Mouse (Mus musculus) spleen, adult 2 months (tissue): ENCODE data around the gene Jak1. TPM values are rescaled to one million over a fixed set of nuclear protein-coding genes. Genes with fewer than 3 reads are reported as not detected.
"Not testable (repeated sequence)": the region's sequence is repeated elsewhere in the genome, so short reads cannot be mapped to it uniquely, and the experiment has no call there.

Experiments used
- DNase-seq, 2 experiments: peaks; one replicate each; pipeline versions ENCODE4 v3.0.0 to v3.0.0-alpha.2; 2012 to 2021; ENCODE audit warnings: low spot score in 2 of 2, low read depth in 1 of 2
- H3K27ac ChIP-seq: fragments of 200-500 bp; 2 replicates; pipeline ENCODE4 v1.5.1; 2012; ENCODE audit warnings: low read length, inconsistent platforms; ENCODE audit not compliant: insufficient read depth
- H3K27me3 ChIP-seq: fragments of 200-500 bp; 2 replicates; pipeline ENCODE4 v1.6.1; 2012; ENCODE audit warnings: mild to moderate bottlenecking, moderate library complexity, low read length, inconsistent platforms; ENCODE audit not compliant: control insufficient read depth, insufficient read depth
- H3K36me3 ChIP-seq: fragments of 200-500 bp; 2 replicates; pipeline ENCODE4 v1.6.1; 2012; ENCODE audit warnings: mild to moderate bottlenecking, low read length, inconsistent platforms; ENCODE audit not compliant: control insufficient read depth, insufficient read depth
- H3K4me1 ChIP-seq: fragments of 200-500 bp; 2 replicates; pipeline ENCODE4 v1.6.1; 2011; ENCODE audit warnings: inconsistent platforms; ENCODE audit not compliant: control insufficient read depth, insufficient read depth, insufficient read length
- H3K4me3 ChIP-seq: fragments of 200-500 bp; 2 replicates; pipeline ENCODE4 v1.5.1; 2011; ENCODE audit warnings: mild to moderate bottlenecking, inconsistent platforms; ENCODE audit not compliant: insufficient read depth, insufficient read length; ENCODE audit errors: extremely low read depth
- CTCF ChIP-seq: fragments of 200-500 bp; IDR thresholded peaks from 2 replicates; pipeline ENCODE4 v1.5.1; 2011; ENCODE audit warnings: mild to moderate bottlenecking, inconsistent platforms; ENCODE audit not compliant: insufficient read depth, insufficient read length, insufficient replicate concordance; ENCODE audit errors: extremely low read depth
- POLR2A ChIP-seq: fragments of 200-500 bp; IDR thresholded peaks from 2 replicates; pipeline ENCODE4 v1.6.1; 2011; ENCODE audit warnings: low read depth, low read length, inconsistent platforms
- WGBS: fragments of 180-500 bp; shearing (Covaris S2); methylation state at CpG from one replicate; pipeline ENCODE4 v1.1.7; 2018; 5-methylcytosine and 5-hydroxymethylcytosine counted together
- polyA plus RNA-seq: library from polyadenylated mRNA; depleted of rRNA; stranded (reverse); fragments of >200 nt; gene quantifications from 2 replicates; pipeline ENCODE4 v1.2.3, GENCODE M21; 2012

The Jak1 gene
- polyA plus RNA-seq, 1 experiment: 63.9 TPM

DNA sequence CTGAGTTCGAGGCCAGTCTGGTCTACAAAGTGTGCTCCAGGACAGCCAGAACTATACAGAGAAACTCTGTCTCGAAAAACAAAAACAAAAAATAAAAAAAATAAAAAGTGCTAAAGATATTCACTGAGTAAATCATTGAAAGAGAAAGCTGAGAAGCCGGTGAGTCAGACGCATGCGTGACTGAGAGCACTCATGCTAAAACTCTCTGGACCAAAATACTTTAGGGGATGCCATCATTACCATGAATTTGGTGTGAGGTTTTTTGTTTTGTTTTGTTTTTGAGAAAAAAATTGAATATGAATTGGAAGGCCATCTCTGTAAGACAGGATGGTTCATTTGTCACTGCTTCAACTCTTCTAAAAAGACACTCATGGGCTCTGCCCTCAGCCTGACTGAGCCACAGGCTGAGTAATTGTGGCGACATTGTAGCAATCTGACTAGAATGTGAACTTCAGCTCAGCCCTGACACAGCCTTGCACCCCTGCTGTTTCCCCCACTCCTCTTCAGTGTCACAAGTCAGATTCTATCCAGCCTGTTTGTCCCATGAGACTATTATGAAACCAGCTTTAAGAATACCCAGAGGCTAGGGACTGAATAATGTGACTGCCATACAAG, 11.5 kb upstream of the Jak1 start:
- WGBS: 75% methylated on average over 6 of the region's 6 CpGs
- H3K36me3 ChIP-seq: no peaks in the 10 kb centered on the region
- H3K4me1 ChIP-seq: no peaks in the 10 kb centered on the region
- TF ChIP-seq POLR2A: no peak
- no peak for TF ChIP-seq CTCF
- no peaks in the 10 kb centered on the region for H3K27me3 ChIP-seq
- no peak overlapping the region for H3K4me3 ChIP-seq
- H3K27ac ChIP-seq: no peak overlapping the region
- DNase-seq: no peak

DNA sequence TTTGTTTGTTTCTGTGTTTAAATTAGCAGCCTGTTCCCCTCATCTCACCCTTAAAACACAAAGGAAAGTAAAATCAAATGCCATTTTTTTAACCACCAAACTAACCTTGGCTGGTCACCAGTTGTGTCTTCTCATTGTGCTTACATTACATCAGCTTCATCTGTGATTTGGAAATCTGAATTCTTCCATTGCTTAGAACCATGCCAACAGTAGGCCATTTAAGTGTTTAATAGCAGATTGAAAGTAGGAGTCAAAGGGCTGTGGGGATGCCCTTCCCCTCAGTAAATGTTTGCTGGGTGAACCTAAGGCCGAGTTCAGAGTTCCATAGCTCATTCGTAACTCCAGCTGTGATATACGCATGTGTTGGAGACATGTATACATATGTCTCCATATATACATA, 10.8 kb upstream of the Jak1 start:
- WGBS: 95% methylated on average over 3 of the region's 3 CpGs
- no peak for TF ChIP-seq POLR2A
- no peak for TF ChIP-seq CTCF
- no peaks in the 10 kb centered on the region for H3K4me1 ChIP-seq

GRCm38 (mm10) chr4:101270734-101271133, 5.7 kb upstream of the Jak1 start:
- Histone ChIP-seq H3K27ac (no peak overlapping the region), H3K4me1 (no peaks in the 10 kb centered on the region), H3K36me3 (no peaks in the 10 kb centered on the region), H3K4me3 (no peak overlapping the region), H3K27me3 (no peaks in the 10 kb centered on the region)
- WGBS: 90% methylated on average over 3 of the region's 3 CpGs
- TF ChIP-seq CTCF (no peak), POLR2A (no peak)
- DNase-seq: no peak

More for the DNA sequence above, 10.8 kb upstream of the Jak1 start:
- no peak overlapping the region for H3K27ac ChIP-seq
- no peak overlapping the region for H3K4me3 ChIP-seq
- H3K36me3 ChIP-seq: no peaks in the 10 kb centered on the region
- H3K27me3 ChIP-seq: no peaks in the 10 kb centered on the region
- no peak for DNase-seq

- not testable (repeated sequence) for H3K4me3 ChIP-seq, H3K36me3 ChIP-seq, H3K27me3 ChIP-seq, DNase-seq, H3K27ac ChIP-seq, H3K4me1 ChIP-seq
- 92% methylated on average over 1 of the region's 1 CpGs for WGBS
Measured at GRCm38 (mm10) chr4:101268506-101268905, 3.4 kb upstream of the Jak1 start.

- DNase-seq: no peak
Measured at GRCm38 (mm10) chr4:101265523-101265922, 441 bp upstream of the Jak1 start.

DNA sequence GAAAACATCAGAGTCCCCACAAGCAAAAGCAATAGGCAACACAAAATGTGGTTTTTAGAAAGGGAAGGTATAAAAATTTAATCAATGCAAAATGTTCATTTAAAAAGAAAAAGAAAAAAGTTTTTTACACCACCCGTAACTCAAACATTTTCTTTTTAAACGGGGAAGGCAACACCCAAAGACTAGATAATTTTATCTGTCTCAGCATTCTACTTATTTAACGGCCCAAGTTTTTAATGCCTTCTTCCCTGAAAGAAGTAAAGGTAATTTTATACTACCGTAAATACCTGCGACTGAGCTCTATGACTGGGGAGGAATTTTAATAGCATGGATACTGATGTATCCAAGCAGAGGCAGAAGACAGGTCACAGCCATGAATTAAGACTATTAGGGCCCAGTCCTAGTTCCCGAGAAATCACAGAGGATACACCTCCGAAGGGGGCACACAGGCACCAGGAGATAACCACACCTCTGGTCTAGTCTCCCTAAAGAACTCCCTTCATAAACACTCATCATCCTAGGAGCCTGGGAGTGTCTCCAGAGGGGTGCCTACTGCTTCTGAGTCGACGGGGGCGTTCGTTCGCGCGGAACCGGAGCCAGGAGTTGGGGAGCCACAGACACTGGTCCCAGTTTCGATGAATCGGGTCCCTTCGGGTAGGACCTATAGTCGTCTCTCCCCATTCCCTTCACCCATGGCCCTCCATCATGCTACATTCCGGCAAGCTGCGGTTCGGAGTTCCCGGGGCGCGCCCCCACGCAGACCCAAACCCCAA, 928 bp downstream of the Jak1 start:
- peak overlapping the region; percentile 99 for H3K27ac ChIP-seq
- WGBS: 5% methylated on average over 26 of the region's 26 CpGs
- TF ChIP-seq POLR2A (no peak), CTCF (no peak)
- peak overlapping the region; percentile 100 for H3K4me3 ChIP-seq
- H3K4me1 ChIP-seq: peaks cover 22% of the 10 kb centered on the region
- H3K27me3 ChIP-seq: peaks cover 2% of the 10 kb centered on the region; the same call in 1 of the 2 replicates
- H3K36me3 ChIP-seq: no peaks in the 10 kb centered on the region
- no peak for DNase-seq

More at GRCm38 (mm10) chr4:101265523-101265922, 441 bp upstream of the Jak1 start:
- Histone ChIP-seq H3K4me3 (peak overlapping the region; percentile 17; the same call in 1 of the 2 replicates), H3K27me3 (peaks cover 2% of the 10 kb centered on the region; the same call in 1 of the 2 replicates), H3K4me1 (peaks cover 16% of the 10 kb centered on the region), H3K36me3 (no peaks in the 10 kb centered on the region), H3K27ac (no peak overlapping the region)
- 58% methylated on average over 6 of the region's 7 CpGs for WGBS
- TF ChIP-seq CTCF (no peak), POLR2A (no peak)

- no peak for DNase-seq
- no peak for TF ChIP-seq POLR2A
- no peak for TF ChIP-seq CTCF
- Histone ChIP-seq H3K4me3 (0 out of 2 replicates have a peak overlapping the region, but pooled peaks have one; percentile 2), H3K27ac (peak overlapping the region; percentile 41; the same call in 1 of the 2 replicates), H3K36me3 (no peaks in the 10 kb centered on the region), H3K27me3 (peaks cover 2% of the 10 kb centered on the region; the same call in 1 of the 2 replicates), H3K4me1 (peaks cover 30% of the 10 kb centered on the region)
- 60% methylated on average over 5 of the region's 5 CpGs for WGBS
Measured at GRCm38 (mm10) chr4:101261596-101261995, 3.5 kb downstream of the Jak1 start.
